Mouse (Mus musculus): ENCODE measurements at regions not wholly inside any gene's neighbourhood (a gene's known extent, or its start where the extent isn't known, plus 50 kb on each side); places are given as distances from the start of the nearest gene placed in this dataset.

- DNase-seq, result no peak
These were observed 66.2 kb downstream of the A730009L09Rik start for GRCm38 (mm10) chr16:84581166-84581565.

GRCm38 (mm10) chr16:84583323-84583722 lies 68.4 kb downstream of the A730009L09Rik start:
- peak; percentile 53 for DNase-seq

GRCm38 (mm10) chr16:84583773-84584229 lies 68.9 kb downstream of the A730009L09Rik start:
- DNase-seq, result peak; percentile 21

- no peak for DNase-seq
These were observed 69.9 kb downstream of the A730009L09Rik start for GRCm38 (mm10) chr16:84584724-84585399.

- DNase-seq, result no peak
These were observed 78.1 kb downstream of the A730009L09Rik start for GRCm38 (mm10) chr16:84592978-84593377.

GRCm38 (mm10) chr16:84602969-84603368 lies 88.0 kb downstream of the A730009L09Rik start:
- no peak for DNase-seq

- DNase-seq, result no peak
These were observed 88.7 kb downstream of the A730009L09Rik start for GRCm38 (mm10) chr16:84603465-84604205.

- DNase-seq, result peak; percentile 5
These were observed 89.5 kb downstream of the A730009L09Rik start for GRCm38 (mm10) chr16:84604272-84604975.

GRCm38 (mm10) chr16:84606010-84606803 lies 91.3 kb downstream of the A730009L09Rik start:
- no peak for DNase-seq

- no peak for DNase-seq
These were observed 91.8 kb downstream of the A730009L09Rik start for GRCm38 (mm10) chr16:84606804-84607095.

GRCm38 (mm10) chr16:84607503-84607902 lies 92.6 kb downstream of the A730009L09Rik start:
- DNase-seq, result no peak

- no peak for DNase-seq
These were observed 100.8 kb downstream of the A730009L09Rik start for GRCm38 (mm10) chr16:84615683-84616082.

- no peak for DNase-seq
These were observed 101.2 kb downstream of the A730009L09Rik start for GRCm38 (mm10) chr16:84616132-84616531.

GRCm38 (mm10) chr16:84618379-84618778 lies 103.5 kb downstream of the A730009L09Rik start:
- DNase-seq, result no peak

- no peak for DNase-seq
These were observed 105.0 kb downstream of the A730009L09Rik start for GRCm38 (mm10) chr16:84619876-84620275.

- no peak for DNase-seq
These were observed 105.9 kb downstream of the A730009L09Rik start for GRCm38 (mm10) chr16:84620861-84621260.

GRCm38 (mm10) chr16:84621300-84622031 lies 106.5 kb downstream of the A730009L09Rik start:
- peak; percentile 6 for DNase-seq

GRCm38 (mm10) chr16:84623346-84624085 lies 108.6 kb downstream of the A730009L09Rik start:
- DNase-seq, result no peak

- no peak for DNase-seq
These were observed 109.7 kb downstream of the A730009L09Rik start for GRCm38 (mm10) chr16:84624443-84625109.

- DNase-seq, result no peak
These were observed 110.3 kb downstream of the A730009L09Rik start for GRCm38 (mm10) chr16:84625110-84625722.

Measured in layer of hippocampus, adult 9-11 months (tissue).